Mouse (Mus musculus) G1E (cell line): ENCODE data around the gene March2.

Source experiments
- CTCF ChIP-seq: IDR thresholded peaks from 2 replicates; pipeline ENCODE4 v1.5.1; 2012; ENCODE audit warnings: low read depth, low read length, inconsistent platforms, mixed read lengths
- GATA1 ChIP-seq: IDR thresholded peaks from 2 replicates; pipeline ENCODE4 v1.6.1; 2012; ENCODE audit warnings: borderline replicate concordance, low read length, inconsistent platforms, mixed read lengths
- POLR2AphosphoS5 ChIP-seq: IDR thresholded peaks from 2 replicates; pipeline ENCODE4 v1.6.1; 2012; ENCODE audit warnings: low read depth, low read length, inconsistent platforms; ENCODE audit not compliant: insufficient replicate concordance
- TAL1 ChIP-seq: conservative IDR thresholded peaks from 2 replicates; pipeline ENCODE4 v1.6.1; 2012; ENCODE audit warnings: low read depth, low read length, inconsistent platforms, mixed read lengths

DNA sequence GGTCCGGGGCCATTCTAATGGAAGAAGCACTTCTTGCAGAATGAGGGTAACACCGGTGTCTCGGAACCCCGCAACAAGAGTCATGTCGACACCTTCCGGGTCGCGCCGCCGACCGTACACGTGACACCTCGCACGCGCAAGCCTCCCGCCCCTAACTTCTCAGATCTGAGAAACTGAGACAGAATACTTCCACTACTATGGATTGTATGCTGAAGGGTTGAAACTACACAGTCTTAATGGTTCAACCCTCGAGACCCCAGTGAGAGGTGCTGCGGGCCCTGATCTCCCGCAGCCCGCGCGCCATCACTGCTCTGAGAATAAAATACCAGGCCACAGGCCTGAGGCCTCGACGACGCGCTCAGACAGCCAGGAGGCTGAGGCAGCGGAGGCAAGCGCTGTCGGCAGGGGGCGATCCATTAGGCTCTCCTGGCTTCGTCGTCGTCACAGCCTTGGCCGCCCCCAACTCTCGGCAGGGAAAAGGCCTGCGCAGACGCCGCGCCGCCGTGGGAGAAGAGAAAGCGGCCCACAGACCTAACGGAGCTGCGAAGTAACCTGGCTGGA lies 33.7 kb downstream of the March2 start:
- TF ChIP-seq CTCF (no peak), POLR2AphosphoS5 (no peak), TAL1 (no peak), GATA1 (no peak)
